Mouse (Mus musculus) left cerebral cortex, adult 18-20 months (tissue): ENCODE measurements around the gene Fntb. TPM values are rescaled to one million over a fixed set of nuclear protein-coding genes. Genes with fewer than 3 reads are reported as not detected.
A peak's percentile ranks its signal among the peaks of the same experiment; 100 is the strongest.
"Not testable (repeated sequence)": the region's sequence is repeated elsewhere in the genome, so short reads cannot be mapped to it uniquely, and the experiment has no call there.

Experiments used
- DNase-seq, 2 experiments: peaks; one replicate each; pipeline ENCODE4 v3.0.0; 2021 to 2022; ENCODE audit warnings: low spot score in 2 of 2, mixed read lengths in 1 of 2
- total RNA-seq, 2 experiments: library from RNA; stranded (reverse); gene quantifications; 2 replicates each; pipeline ENCODE4 v1.2.3; 2021

Gene Fntb
- total RNA-seq, 2 experiments from 2014 or later = 26.9 to 28.4 TPM

- no peak for DNase-seq
These were observed 25.2 kb downstream of the Fntb start for GRCm38 (mm10) chr12:76790446-76791084.

DNA sequence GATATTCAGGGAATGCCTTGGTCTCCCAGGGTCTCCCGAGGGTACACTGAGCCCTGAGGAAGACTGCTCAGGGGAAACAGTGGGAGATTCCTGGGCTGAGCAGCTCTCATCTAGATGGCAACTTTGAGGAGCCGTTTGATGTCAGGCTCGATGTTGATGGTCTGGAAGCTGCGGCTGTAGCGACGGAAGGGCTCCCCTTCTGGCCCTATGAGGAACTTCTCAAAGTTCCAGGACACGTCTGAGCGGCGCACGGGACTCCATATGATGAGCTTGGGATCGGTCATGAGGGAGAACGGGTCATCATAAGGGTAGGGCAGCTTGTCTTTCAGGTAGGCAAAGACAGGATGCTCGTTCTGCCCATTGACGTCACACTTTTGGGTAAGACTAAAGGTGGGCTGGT is 27.2 kb downstream of the Fntb start:
- not testable (repeated sequence) for DNase-seq

GRCm38 (mm10) chr12:76795350-76795749 is 30.0 kb downstream of the Fntb start, which contains the start of gene Gpx2:
Gene Gpx2, minus strand, starts transcription at chr12:76795554.
- no peak for DNase-seq

- DNase-seq = no peak
These were observed 31.6 kb downstream of the Fntb start for GRCm38 (mm10) chr12:76796938-76797539.

DNA sequence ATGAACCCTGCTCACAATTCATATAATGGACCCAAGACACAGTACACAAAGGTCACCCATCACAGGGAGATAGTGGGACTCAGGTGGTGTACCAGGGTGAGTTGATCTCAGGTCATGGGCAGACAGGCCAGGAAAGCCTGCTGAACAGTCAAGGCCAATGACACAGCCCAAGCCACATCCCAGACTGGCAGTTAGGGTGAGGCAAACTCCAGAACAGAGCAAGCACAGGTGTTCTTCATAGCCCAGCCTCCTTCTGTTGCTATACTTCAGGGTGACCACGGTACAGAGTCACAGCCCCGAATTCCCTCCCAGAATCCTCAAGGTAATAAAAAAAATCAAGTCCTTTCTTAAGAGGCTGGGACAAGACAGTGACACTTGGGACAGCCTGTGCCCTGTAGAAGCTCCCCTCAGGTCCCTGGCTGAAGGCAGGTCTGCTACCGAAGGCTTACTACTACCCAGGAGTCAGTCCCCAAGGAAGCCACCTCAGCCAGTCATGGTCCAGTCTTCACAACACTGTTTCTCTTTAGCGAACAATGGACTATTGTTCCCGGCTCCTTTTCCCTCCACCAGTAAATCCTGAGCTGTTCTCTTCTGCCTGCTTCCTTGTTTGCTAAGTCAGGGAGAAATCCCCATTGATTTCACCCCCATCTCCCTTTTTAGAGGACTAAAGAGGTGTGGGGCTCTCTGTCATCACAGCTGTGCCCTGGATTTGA is 32.8 kb downstream of the Fntb start:
- no peak for DNase-seq

GRCm38 (mm10) chr12:76803028-76803427 is 37.6 kb downstream of the Fntb start:
- peak in 1 of 2 experiments; percentile 50 for DNase-seq

GRCm38 (mm10) chr12:76803700-76804252 is 38.4 kb downstream of the Fntb start:
- no peak for DNase-seq

GRCm38 (mm10) chr12:76805056-76805811 is 39.8 kb downstream of the Fntb start:
- peak in 1 of 2 experiments; percentile 36 for DNase-seq

DNA sequence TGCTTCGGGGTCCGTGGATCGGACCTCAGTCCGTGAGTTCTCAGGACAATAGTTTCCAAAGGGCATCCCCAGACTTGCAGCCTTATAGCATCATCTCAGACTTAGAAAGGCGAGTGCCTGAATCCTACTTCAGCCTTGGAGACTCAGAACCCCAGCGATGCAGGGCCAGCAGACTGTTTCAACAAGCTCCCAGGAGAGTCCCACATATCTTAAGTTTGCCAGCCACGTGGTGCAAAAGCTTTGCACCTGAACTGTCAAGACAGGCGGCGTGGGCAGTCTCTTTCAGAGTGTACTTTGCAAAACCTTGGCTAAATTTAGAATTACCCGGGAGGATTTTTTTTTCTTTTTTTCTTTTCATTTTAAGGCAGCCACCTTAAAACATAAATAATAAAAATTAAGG is 42.4 kb downstream of the Fntb start:
- peak; percentile 60 to 72 for DNase-seq

GRCm38 (mm10) chr12:76810491-76810890 is 45.1 kb downstream of the Fntb start:
- no peak for DNase-seq

DNA sequence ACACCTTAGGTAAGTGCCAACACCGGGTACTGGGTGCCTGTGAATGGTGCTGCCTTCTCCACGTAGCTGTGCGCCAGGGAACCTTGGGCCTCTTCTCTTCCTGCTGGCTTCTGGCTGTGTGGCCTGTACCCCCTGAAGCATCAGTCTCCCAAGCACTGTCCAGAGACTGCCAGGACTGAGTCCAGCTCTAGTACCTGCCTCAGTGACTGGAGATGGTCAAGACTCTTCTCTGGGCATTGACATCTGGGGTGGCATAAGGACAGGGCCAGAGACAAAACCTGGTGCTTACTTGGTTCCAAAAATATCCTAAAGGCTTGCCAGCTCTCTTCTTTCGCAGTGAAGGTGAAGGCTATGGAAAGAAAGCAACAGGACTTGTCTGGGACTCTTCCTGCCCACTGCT is 45.6 kb downstream of the Fntb start:
- DNase-seq = no peak

- DNase-seq = no peak
These were observed 48.2 kb downstream of the Fntb start for GRCm38 (mm10) chr12:76813543-76813942.

- no peak for DNase-seq
These were observed 48.7 kb downstream of the Fntb start for GRCm38 (mm10) chr12:76814120-76814519.

DNA sequence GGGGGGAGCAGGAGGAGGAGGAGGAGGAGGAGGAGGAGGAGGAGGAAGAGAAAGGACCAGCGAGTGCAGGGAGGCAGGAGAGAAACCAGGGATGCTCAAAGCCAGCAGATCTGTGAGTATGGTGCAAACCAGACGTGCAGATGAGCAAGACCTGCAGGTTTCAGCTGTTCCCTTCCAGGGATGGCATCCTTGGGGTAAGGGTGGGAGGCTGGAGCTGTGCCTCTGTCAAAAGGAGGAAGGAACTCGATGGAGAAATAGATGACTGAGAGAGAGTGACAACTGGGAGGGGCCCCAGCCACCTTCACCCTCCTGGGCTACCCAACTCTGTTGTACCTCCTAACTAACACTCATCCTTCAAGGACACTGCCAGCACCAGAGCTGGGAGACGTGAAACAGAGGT is 51.3 kb downstream of the Fntb start:
- DNase-seq = no peak

DNA sequence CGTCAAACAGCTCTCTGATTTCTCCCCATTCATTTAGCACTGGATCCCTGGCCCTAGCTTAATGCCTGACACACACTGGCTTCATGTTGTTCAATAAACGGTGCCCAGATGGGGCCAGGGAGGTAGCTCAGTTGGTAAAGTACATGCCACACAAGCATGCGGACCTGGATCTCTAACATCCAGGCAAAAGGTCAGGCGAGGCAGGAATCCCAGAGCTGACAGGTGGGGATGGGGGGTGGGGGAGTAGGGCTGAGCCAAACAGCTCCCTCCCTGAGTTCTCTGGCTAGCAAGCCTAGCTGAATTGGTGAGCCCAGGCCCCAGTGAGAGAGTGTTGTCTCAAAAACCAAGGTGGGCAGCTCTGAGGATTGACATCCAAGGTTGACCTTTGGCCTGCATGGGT is 51.8 kb downstream of the Fntb start:
- no peak for DNase-seq

DNA sequence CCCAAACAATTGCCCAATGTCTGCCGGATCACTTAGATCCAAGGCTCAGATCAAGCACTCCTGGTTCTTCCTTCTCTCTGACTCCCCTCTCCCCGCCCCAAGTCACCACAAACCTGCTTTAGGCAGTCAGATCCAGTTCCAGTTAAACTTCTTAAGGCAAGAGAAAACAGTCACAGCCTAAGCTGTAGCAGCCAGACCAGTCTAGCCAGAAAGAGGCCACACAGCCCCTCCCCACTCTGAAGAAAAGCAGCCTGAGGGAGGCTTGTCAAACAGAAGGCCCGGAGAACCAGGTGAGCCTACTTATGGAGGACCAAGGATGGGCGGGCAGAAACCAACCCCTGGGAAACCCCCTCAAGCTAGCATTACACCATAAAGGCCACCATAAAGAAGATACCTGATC is 52.7 kb downstream of the Fntb start:
- no peak for DNase-seq

DNA sequence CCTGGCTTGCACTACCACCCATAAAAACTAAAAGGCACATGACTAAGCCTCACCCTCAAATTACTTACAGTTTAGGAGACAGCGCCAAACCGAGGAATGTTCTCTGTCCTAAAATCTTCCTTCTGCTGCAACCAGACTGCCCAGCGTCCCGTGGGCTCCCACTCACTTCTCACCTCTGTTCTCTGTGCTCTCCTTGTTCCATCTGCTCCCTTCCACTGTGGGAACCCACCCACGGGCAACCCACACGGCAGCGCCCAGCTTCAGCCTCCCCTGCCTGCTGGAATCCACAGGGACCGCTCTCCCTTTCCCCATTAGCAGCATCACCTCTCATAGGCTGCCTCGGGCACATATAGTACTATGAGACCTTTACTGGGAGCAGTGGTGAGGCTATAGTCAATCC is 53.5 kb downstream of the Fntb start:
- DNase-seq = peak; percentile 84 to 90

GRCm38 (mm10) chr12:76819816-76820215 is 54.4 kb downstream of the Fntb start:
- DNase-seq = no peak

DNA sequence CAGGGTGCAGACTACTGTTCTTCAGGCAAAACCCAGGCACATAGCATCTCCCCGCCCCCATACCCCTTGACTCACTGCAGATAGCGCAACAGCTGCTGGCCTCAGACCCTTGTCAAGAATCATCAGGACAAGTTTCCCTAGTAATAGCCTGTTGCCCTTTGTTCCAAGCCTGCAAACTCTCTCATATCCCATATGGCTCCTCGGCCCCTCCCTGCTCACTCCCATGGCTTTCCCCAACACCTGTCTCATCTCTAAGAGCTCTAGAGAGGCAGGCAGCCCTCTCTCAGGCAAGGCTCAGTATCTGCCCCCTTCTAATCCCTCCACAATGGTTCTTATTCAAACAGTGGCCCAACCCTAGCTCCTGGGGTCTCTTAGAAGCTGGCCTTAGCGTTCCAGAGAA is 55.2 kb downstream of the Fntb start:
- no peak for DNase-seq

DNA sequence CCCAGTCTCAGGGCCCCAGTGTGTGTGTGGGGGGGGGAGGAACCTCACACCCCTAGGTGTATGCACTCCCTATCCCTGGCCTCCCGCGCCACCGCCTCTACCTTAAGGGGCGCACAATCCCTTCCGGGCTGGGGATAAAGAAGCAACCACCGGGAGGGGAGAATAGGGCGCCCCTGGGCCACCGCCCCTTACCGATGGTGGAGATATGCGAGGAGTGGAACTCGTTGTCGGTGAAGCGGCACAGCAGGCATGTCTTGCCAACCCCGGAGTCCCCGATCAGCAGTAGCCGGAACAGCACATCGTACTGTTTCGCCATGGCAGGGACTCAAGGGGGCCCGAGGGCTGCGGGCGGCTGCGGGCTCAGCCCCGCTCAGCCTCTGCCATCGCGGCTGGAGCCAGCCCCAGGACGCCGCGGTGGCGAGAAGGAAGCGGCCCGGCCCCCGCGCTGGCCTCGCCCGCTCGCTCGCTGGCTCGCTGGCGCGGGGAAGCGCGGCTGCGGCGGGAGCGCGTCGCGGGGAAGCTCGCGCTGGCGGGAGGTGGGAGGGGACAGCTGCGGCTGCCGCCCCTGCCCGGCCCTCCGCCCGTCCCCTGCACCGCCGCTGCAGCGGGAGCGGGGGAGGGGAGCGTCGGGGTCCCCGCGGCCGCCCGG is 56.7 kb downstream of the Fntb start:
- DNase-seq = peak; percentile 36 to 67

GRCm38 (mm10) chr12:76822651-76823041 is 57.3 kb downstream of the Fntb start, which contains the start of gene Rab15:
Gene Rab15, minus strand, starts transcription at chr12:76822908.
- DNase-seq = no peak
